In the genomic region with DNA sequence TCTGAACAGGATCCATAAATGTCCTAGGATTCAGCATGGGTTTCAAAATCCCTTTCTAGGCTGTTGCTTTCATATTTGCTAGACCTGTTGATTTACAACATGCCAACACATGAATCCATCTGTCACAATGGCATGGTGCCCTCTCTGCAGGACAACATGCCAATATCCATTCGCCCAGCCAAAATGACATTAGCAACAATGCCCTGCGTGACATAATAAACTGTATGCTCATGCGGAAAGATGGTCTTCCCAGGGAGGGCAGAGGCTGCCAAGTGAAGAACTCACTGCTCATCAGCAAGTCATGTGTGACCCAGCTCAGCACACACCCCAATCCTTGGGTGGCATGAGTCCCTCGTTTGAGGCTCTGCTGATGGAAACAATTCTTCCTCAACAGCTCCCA, we compare ENCODE assay signal across 15 mouse cellular contexts. TPM values are rescaled to one million over a fixed set of nuclear protein-coding genes. Genes with fewer than 3 reads are reported as not detected.
A peak's percentile ranks its signal among the peaks of the same experiment; 100 is the strongest.
DNase-seq lines count a peak whose midpoint lies in the region; ATAC-seq and TF ChIP-seq lines count a peak whose summit lies in the region.
"Had no signal": no experiment of that assay in that cellular context is flagged by ENCODE, and none has a peak within 500 bp of the region (broad histone marks: within the 10 kb centered on the region; RNA-seq: fewer than 3 reads in every experiment).

No protein-coding gene starts in this region.

- no peak overlapping the region for H3K27ac ChIP-seq in hindbrain, embryonic 16.5 days (ENCODE audit: low read depth, low read length)
- no peak overlapping the region for H3K27ac ChIP-seq in hindbrain, embryonic 12.5 days
- H3K27ac ChIP-seq in liver, postnatal 0 days (ENCODE audit: low read depth): no peak overlapping the region
- H3K27ac ChIP-seq: embryonic facial prominence, embryonic 13.5 days; liver, embryonic 15.5 days had no signal

- peak; percentile 47 for DNase-seq in Muller cell, postnatal 12 days (ENCODE audit: inconsistent ontology term)
- DNase-seq in brain, adult 2 months (ENCODE audit: low read depth, low spot score): peak; percentile 85
- DNase-seq in cerebellum, adult 9-10 months: peak; percentile 87
- DNase-seq in MN1 (ENCODE audit: low spot score): no peak
- no peak for DNase-seq in liver, postnatal 0 days
- DNase-seq: gastrocnemius, postnatal 25 days; lung, postnatal 10 days; right cerebral cortex, postnatal 25 days; thymus, postnatal 25 days had no signal

- H3K4me2 ChIP-seq in hindbrain, embryonic 16.5 days (ENCODE audit: low read length): no peak overlapping the region
- H3K4me2 ChIP-seq in hindbrain, embryonic 12.5 days (replicated peaks): no peak overlapping the region
- no peak overlapping the region for H3K4me2 ChIP-seq in liver, postnatal 0 days (ENCODE audit: low read depth, low read length)
- H3K4me2 ChIP-seq: embryonic facial prominence, embryonic 13.5 days; liver, embryonic 15.5 days had no signal

- H3K9me3 ChIP-seq in hindbrain, embryonic 16.5 days (ENCODE audit: control insufficient read depth, low read length): no peaks in the 10 kb centered on the region
- H3K9me3 ChIP-seq in hindbrain, embryonic 12.5 days (replicated peaks): no peaks in the 10 kb centered on the region
- H3K9me3 ChIP-seq in liver, postnatal 0 days (ENCODE audit: low read length): no peaks in the 10 kb centered on the region
- H3K9me3 ChIP-seq: embryonic facial prominence, embryonic 13.5 days; liver, embryonic 15.5 days; megakaryocyte, embryonic 14.5 days had no signal

- peaks cover 7% of the 10 kb centered on the region for H3K4me1 ChIP-seq in hindbrain, embryonic 16.5 days (ENCODE audit: control insufficient read depth, insufficient read depth, low read depth, low read length)
- peaks cover 12% of the 10 kb centered on the region for H3K4me1 ChIP-seq in hindbrain, embryonic 12.5 days
- H3K4me1 ChIP-seq in liver, postnatal 0 days (ENCODE audit: insufficient read depth): no peaks in the 10 kb centered on the region
- H3K4me1 ChIP-seq: liver, embryonic 15.5 days; megakaryocyte, embryonic 14.5 days had no signal

- H3K27me3 ChIP-seq in hindbrain, embryonic 16.5 days (replicated peaks; ENCODE audit: control insufficient read depth, insufficient read depth, low read length): no peaks in the 10 kb centered on the region
- H3K27me3 ChIP-seq in hindbrain, embryonic 12.5 days: no peaks in the 10 kb centered on the region
- H3K27me3 ChIP-seq in liver, postnatal 0 days (ENCODE audit: insufficient read depth, low read length): no peaks in the 10 kb centered on the region
- H3K27me3 ChIP-seq: embryonic facial prominence, embryonic 13.5 days; liver, embryonic 15.5 days; megakaryocyte, embryonic 14.5 days had no signal

- peak; percentile 84 for ATAC-seq in hindbrain, embryonic 16.5 days
- no peak for ATAC-seq in hindbrain, embryonic 12.5 days (ENCODE audit: low FRiP score)
- ATAC-seq in liver, postnatal 0 days: no peak
- ATAC-seq: inflammation-experienced regulatory T-cells, adult 6 months had no signal

- TF ChIP-seq EP300 in liver, postnatal 0 days (IDR thresholded peaks at IDR 0.05; ENCODE audit: low read depth): no peak

- WGBS in hindbrain, embryonic 16.5 days: 57% methylated on average over 4 of the region's 4 CpGs
- WGBS in hindbrain, embryonic 12.5 days: 85% methylated on average over 4 of the region's 4 CpGs
- WGBS in liver, postnatal 0 days (ENCODE audit: insufficient replicate concordance): 72% methylated on average over 4 of the region's 4 CpGs

- H3K4me3 ChIP-seq in hindbrain, embryonic 16.5 days (ENCODE audit: low read length): no peak overlapping the region
- H3K4me3 ChIP-seq in hindbrain, embryonic 12.5 days: no peak overlapping the region
- no peak overlapping the region for H3K4me3 ChIP-seq in liver, postnatal 0 days (ENCODE audit: low read depth, low read length)
- H3K4me3 ChIP-seq: embryonic facial prominence, embryonic 13.5 days; liver, embryonic 15.5 days; megakaryocyte, embryonic 14.5 days had no signal

- no peaks in the 10 kb centered on the region for H3K36me3 ChIP-seq in hindbrain, embryonic 16.5 days (ENCODE audit: control insufficient read depth, insufficient read depth, low read length)
- no peaks in the 10 kb centered on the region for H3K36me3 ChIP-seq in hindbrain, embryonic 12.5 days
- H3K36me3 ChIP-seq in liver, postnatal 0 days (replicated peaks; ENCODE audit: insufficient read depth, low read length): no peaks in the 10 kb centered on the region
- H3K36me3 ChIP-seq: embryonic facial prominence, embryonic 13.5 days; liver, embryonic 15.5 days had no signal

- no peak overlapping the region for H3K9ac ChIP-seq in hindbrain, embryonic 16.5 days (ENCODE audit: low read depth, low read length)
- H3K9ac ChIP-seq in hindbrain, embryonic 12.5 days: no peak overlapping the region
- no peak overlapping the region for H3K9ac ChIP-seq in liver, postnatal 0 days (replicated peaks)
- H3K9ac ChIP-seq: embryonic facial prominence, embryonic 13.5 days; liver, embryonic 15.5 days had no signal

- no peak for TF ChIP-seq CTCF in liver, postnatal 0 days (IDR thresholded peaks at IDR 0.05; ENCODE audit: low read depth)

RNA-seq across cellular contexts. Expression of a gene that starts 38.8 kb away (rescaled TPM):
- polyA plus RNA-seq in hindbrain, embryonic 16.5 days (2015; fragmentation: Nextera tagmentation; extraction: Ambion mirVana): 112 and 124 TPM in 2 replicates
- polyA plus RNA-seq in hindbrain, embryonic 12.5 days (2016; fragmentation: Nextera tagmentation; extraction: Ambion mirVana): 115 and 118 TPM in 2 replicates
- 78.8 and 79.7 TPM in 2 replicates for polyA plus RNA-seq in liver, postnatal 0 days (2015; fragmentation: Nextera tagmentation; extraction: Ambion mirVana)

Comparison
In these comparisons a context has a peak if more than half of its experiments do, and no peak if none do; other contexts are left out.
1. DNase-seq: peak in Muller cell, postnatal 12 days (single experiment), brain, adult 2 months (single experiment) and cerebellum, adult 9-10 months (single experiment); none in MN1 (single experiment) and liver, postnatal 0 days (single experiment).